Mouse (Mus musculus) MN1 (cell line): ENCODE measurements at regions not wholly inside any gene's neighbourhood (a gene's known extent, or its start where the extent isn't known, plus 50 kb on each side); places are given as distances from the start of the nearest gene placed in this dataset.

Experiments used
- DNase-seq: peaks from one replicate; pipeline ENCODE4 v3.0.0-alpha.2; 2016; ENCODE audit warnings: low spot score

DNA sequence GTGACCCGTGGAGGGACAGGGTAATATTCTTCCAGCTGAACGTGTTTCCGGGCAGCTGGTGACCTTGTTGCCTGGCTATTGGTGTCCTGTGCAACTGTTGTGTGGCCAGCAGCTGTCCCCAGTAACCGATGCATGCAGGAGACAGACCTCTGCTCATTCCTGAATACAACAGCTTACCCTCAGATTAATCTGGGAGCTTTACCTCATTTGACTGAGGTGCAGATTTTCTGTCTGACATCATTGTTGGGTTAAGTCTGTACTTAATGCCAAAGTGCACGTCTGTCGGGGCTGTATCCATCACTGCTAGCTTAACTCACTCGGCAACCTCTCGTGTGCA, 119.6 kb upstream of the Mpp6 start:
- no peak for DNase-seq

DNA sequence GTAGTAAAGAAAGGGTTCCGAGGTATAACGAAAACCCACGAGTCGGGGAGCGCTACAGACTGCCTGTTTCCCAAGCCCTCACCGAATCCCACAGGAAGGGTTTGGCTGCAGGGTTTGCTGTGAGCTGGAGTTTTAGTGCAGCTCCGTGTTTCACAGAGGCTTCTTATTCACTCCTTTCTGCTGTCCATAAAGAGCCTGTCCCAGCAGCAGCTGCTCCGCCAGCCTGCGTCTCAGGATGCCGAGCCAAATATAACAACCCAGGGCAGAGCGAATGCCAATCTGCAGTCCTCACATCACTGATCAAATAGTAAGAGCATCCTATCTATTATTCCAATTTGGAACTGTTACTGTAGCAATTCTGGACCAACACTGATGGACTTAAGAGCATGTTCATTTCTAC, 110.7 kb upstream of the Mpp6 start:
- no peak for DNase-seq

DNA sequence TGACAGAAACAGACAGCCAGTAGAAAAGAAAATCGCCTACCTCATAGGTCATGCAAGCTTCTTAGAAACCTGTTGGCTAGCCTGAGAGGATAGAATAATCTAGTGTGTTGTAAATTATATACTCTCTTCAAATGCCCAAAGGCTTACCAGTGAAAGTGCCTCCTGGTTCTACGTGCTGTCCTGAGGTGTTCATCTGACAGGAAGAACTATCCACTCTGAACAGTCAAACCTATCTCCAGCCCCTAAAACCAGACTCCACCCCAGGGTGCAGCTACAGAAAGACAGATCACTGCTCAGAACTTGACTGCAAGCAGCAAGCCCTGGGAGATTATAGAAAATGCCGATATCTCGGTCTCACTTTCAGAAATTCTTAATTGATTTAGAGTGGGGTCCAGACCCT, 102.0 kb upstream of the Mpp6 start:
- DNase-seq: no peak

- no peak for DNase-seq
These were observed 101.2 kb upstream of the Mpp6 start for GRCm38 (mm10) chr6:50008869-50009268.

- DNase-seq: no peak
These were observed 100.7 kb upstream of the Mpp6 start for GRCm38 (mm10) chr6:50009339-50009738.

DNA sequence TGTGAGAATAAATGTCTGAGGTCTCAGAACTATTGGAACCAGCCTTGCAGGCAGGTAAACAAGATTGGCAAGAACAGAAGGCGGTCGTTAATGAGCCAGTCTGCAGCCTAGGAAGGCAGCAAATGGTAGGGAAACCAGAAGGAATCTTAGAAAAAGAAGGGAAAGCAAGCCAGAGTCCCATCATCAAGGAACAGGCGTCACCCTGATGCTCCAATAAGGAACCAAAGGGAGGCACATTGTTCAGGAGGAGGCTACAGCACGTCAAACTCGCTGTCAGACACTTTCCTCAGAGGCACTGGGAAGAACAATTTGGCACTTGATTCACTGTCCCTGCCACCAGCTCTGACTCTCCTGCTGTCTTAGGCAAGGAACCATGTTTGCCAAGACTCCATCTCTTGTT, 100.2 kb upstream of the Mpp6 start:
- no peak for DNase-seq

- DNase-seq: peak; percentile 20
These were observed 99.0 kb upstream of the Mpp6 start for GRCm38 (mm10) chr6:50011071-50011470.

GRCm38 (mm10) chr6:50011746-50012453, 98.1 kb upstream of the Mpp6 start:
- DNase-seq: peak; percentile 7

DNA sequence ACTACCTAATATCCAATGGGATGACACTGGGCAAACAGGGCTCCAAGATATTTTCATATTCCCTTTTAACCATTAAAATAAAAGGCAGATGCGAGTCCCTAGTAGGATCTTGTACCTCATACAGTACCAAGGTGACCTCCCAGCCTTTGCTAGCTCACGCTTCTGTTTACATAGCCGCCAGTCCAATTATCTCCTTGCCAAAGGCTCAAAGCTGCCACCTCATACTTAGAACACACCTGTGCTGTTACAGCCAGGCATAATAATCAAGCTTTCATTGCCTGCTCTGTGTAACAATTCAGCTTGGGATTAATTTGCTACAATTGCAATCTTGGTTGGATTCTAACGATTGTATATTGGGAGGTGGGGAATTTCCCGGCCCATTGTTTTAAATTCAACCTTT, 97.0 kb upstream of the Mpp6 start:
- no peak for DNase-seq

DNA sequence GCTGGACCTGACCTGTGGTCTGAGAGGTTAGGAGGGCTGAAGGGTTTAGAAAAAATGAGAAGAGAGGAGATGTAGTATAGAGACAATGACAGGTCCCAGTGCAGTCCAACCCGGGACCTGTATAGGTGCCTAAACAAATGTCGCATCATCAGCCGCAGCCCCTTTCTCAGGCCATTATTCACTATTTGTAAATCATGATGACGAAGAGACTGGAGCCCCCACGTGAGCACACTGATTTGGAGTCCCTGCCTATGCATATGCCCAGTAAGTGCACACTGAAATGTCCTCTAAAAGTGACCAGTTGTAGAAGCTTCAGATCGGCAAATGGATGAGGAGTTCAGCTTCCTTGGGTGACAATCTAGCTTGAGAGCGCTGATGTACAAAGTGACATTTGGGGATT, 96.2 kb upstream of the Mpp6 start:
- DNase-seq: no peak

GRCm38 (mm10) chr6:50027981-50028380, 82.1 kb upstream of the Mpp6 start:
- DNase-seq: no peak

- no peak for DNase-seq
These were observed 80.0 kb upstream of the Mpp6 start for GRCm38 (mm10) chr6:50029895-50030515.

GRCm38 (mm10) chr6:50031356-50031755, 78.7 kb upstream of the Mpp6 start:
- no peak for DNase-seq

GRCm38 (mm10) chr6:50032894-50033595, 77.0 kb upstream of the Mpp6 start:
- no peak for DNase-seq

- no peak for DNase-seq
These were observed 72.4 kb upstream of the Mpp6 start for GRCm38 (mm10) chr6:50037614-50038013.

- no peak for DNase-seq
These were observed 71.7 kb upstream of the Mpp6 start for GRCm38 (mm10) chr6:50038369-50038768.

DNA sequence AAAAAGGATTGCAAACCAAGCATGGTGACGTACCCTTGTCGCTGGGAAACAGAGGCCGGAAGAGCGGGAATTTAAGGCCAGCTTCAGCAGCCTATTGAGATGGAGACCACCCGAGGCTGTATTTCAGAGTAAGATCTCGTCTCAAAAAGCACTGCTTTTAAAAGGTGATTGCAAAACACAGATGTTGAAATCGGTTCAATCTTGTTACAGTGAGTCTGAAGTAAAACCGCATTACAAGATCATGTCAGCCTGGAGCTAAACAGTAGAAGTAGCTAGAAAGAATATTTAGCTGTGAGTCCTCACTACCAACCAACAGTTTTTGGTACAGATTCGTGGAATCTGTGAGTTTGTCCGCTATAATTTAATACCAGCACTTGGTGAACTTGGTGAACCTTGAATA, 69.0 kb upstream of the Mpp6 start:
- DNase-seq: no peak

- DNase-seq: no peak
These were observed 67.9 kb upstream of the Mpp6 start for GRCm38 (mm10) chr6:50042127-50042526.

DNA sequence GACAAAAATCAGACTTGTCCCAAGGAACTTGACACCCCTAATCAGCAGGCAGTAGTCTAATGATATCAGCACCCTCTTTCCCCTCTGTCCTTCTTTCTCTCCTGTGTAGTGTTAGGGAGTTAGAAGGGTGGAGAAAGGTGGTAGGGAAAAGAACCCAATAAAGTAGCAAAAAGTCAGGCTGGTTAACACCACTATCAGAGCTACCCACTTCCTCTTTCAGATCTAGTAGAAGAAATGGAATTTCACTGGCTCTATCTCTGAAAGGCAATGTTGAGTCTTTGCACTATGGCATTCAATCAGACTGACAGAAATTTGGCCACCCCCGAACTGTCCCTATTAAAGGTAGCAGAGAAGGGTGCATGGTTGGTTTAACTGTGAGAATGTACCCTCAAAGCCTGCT, 65.9 kb upstream of the Mpp6 start:
- DNase-seq: no peak

GRCm38 (mm10) chr6:50046721-50047120, 63.3 kb upstream of the Mpp6 start:
- no peak for DNase-seq

GRCm38 (mm10) chr6:50052416-50052815, 57.6 kb upstream of the Mpp6 start:
- DNase-seq: no peak

GRCm38 (mm10) chr6:50053086-50053485, 57.0 kb upstream of the Mpp6 start:
- DNase-seq: no peak

DNA sequence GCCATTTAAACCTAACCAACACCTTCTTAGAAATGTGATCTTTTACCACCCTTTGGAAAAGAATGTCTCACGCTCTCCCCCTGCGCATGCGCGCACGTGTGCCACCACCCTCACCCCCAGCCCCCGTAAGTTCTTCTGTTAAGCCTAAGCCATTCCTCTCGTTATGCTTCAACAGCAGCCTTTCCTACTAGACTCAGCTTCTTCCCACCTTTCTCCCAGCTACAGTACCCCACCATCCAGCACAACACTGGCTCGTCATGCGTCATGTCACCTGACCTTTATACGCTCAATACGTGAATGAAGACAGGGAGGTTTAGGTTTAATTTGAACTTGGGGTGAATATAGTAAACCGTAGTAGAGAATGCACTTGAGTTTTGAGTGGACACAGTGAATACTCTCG, 55.8 kb upstream of the Mpp6 start:
- no peak for DNase-seq

DNA sequence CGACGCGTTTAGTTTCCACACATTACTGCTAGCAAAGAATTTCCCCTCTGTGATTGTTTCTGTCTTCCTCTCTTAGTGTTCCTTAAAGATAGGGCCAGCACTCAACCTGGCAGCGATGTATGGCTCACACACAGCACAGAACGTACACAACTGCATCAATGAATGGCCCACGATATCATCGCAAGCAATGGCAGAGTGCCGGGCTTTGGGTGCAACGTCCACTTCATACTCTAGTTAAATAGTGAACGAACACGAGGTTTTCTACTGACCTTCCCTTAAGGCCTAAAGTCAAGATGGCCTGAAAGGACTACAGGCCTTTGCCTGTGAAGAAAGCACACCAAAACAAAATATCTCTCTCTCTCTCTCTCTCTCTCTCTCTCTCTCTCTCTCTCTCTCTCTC, 51.4 kb upstream of the Mpp6 start:
- DNase-seq: no peak
